Mouse (Mus musculus): ENCODE data around the gene Gatad2b.

- TF ChIP-seq CTCF (conservative IDR thresholded peaks at IDR 0.05; ENCODE audit: low read length), result no peak
- TF ChIP-seq NANOG (IDR thresholded peaks at IDR 0.05; ENCODE audit: borderline replicate concordance, low read length), result no peak
Measured at GRCm38 (mm10) chr3:90276858-90277257, 16.1 kb upstream of the Gatad2b start.
